Mouse (Mus musculus): ENCODE measurements around the gene Ank2.

GRCm38 (mm10) chr3:127172697-127173096 lies 326.5 kb downstream of the Ank2 start:
- no peak for TF ChIP-seq POLR2A (IDR thresholded peaks at IDR 0.05; ENCODE audit: control insufficient read depth, low read depth, low read length)
- TF ChIP-seq CTCF (IDR thresholded peaks at IDR 0.05; ENCODE audit: control insufficient read depth, insufficient read depth, insufficient replicate concordance, low read depth, low read length), result no peak
